Comparison of ENCODE assay signal across 28 mouse cellular contexts in the genomic region with DNA sequence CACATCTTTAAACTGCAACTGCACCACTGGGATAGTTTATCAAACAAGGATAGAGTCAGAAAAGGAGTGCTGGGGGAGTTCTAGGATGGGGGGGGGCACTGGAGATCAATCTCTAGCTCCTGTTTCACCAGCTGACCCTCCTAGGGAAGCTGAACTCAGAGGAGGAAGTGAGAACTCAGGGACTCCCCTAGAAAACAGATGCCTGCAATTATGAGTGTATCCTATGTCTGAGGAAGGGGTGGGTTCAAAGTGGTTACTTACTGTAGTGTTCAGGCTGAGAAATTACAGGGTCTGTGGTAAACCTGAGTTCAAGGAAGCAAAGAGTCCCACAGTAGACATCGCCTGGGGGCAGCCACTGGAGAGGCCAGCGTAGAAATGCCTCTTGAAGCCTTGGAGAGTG. TPM values are rescaled to one million over a fixed set of nuclear protein-coding genes. Genes with fewer than 3 reads are reported as not detected.
A peak's percentile ranks its signal among the peaks of the same experiment; 100 is the strongest.
DNase-seq lines count a peak whose midpoint lies in the region; ATAC-seq and TF ChIP-seq lines count a peak whose summit lies in the region.
"Had no signal": no experiment of that assay in that cellular context is flagged by ENCODE, and none has a peak within 500 bp of the region (broad histone marks: within the 10 kb centered on the region; RNA-seq: fewer than 3 reads in every experiment).

No protein-coding gene starts in this region.

- no peak overlapping the region for H3K4me2 ChIP-seq in hindbrain, embryonic 13.5 days
- no peak overlapping the region for H3K4me2 ChIP-seq in hindbrain, postnatal 0 days (ENCODE audit: low read depth, low read length)
- no peak overlapping the region for H3K4me2 ChIP-seq in kidney, embryonic 16.5 days (replicated peaks; ENCODE audit: low read depth, low read length)
- H3K4me2 ChIP-seq: forebrain, embryonic 13.5 days; heart, embryonic 13.5 days; hindbrain, embryonic 12.5 days had no signal

- H3K4me1 ChIP-seq in hindbrain, embryonic 13.5 days (replicated peaks) = peaks cover 33% of the 10 kb centered on the region
- no peaks in the 10 kb centered on the region for H3K4me1 ChIP-seq in hindbrain, postnatal 0 days (ENCODE audit: insufficient read depth, low read length)
- peaks cover 18% of the 10 kb centered on the region for H3K4me1 ChIP-seq in kidney, embryonic 16.5 days (ENCODE audit: insufficient read depth, low read length)
- H3K4me1 ChIP-seq: forebrain, embryonic 10.5 days; forebrain, embryonic 13.5 days; heart, embryonic 13.5 days had no signal

- H3K27ac ChIP-seq in hindbrain, embryonic 13.5 days = no peak overlapping the region
- no peak overlapping the region for H3K27ac ChIP-seq in hindbrain, postnatal 0 days
- no peak overlapping the region; the same call in 1 of the 2 replicates for H3K27ac ChIP-seq in kidney, embryonic 16.5 days (ENCODE audit: low read length)
- H3K27ac ChIP-seq: forebrain, embryonic 10.5 days; forebrain, embryonic 13.5 days; heart, embryonic 13.5 days had no signal

- H3K4me3 ChIP-seq in hindbrain, embryonic 13.5 days = no peak overlapping the region
- H3K4me3 ChIP-seq in hindbrain, postnatal 0 days (ENCODE audit: low read length) = no peak overlapping the region
- no peak overlapping the region for H3K4me3 ChIP-seq in kidney, embryonic 16.5 days (ENCODE audit: low read length)
- H3K4me3 ChIP-seq: forebrain, embryonic 10.5 days; forebrain, embryonic 13.5 days; heart, embryonic 13.5 days; hindbrain, embryonic 12.5 days had no signal

- H3K9me3 ChIP-seq in hindbrain, embryonic 13.5 days = no peaks in the 10 kb centered on the region
- H3K9me3 ChIP-seq in hindbrain, postnatal 0 days (ENCODE audit: low read length) = no peaks in the 10 kb centered on the region
- no peaks in the 10 kb centered on the region for H3K9me3 ChIP-seq in kidney, embryonic 16.5 days (ENCODE audit: low read length)
- H3K9me3 ChIP-seq: forebrain, embryonic 10.5 days; forebrain, embryonic 13.5 days; heart, embryonic 13.5 days; hindbrain, embryonic 12.5 days had no signal

- H3K27me3 ChIP-seq in hindbrain, embryonic 13.5 days = peaks cover 85% of the 10 kb centered on the region
- H3K27me3 ChIP-seq in hindbrain, postnatal 0 days (ENCODE audit: insufficient read depth, low read length) = peaks cover 64% of the 10 kb centered on the region
- no peaks in the 10 kb centered on the region for H3K27me3 ChIP-seq in kidney, embryonic 16.5 days (ENCODE audit: insufficient read depth, low read length)

- no peak for ATAC-seq in hindbrain, embryonic 13.5 days (ENCODE audit: low FRiP score)
- no peak for ATAC-seq in hindbrain, postnatal 0 days
- 0 out of 2 replicates have a peak, but pooled peaks have one; percentile 16 for ATAC-seq in kidney, embryonic 16.5 days (ENCODE audit: low FRiP score, low TSS enrichment)
- 0 out of 2 replicates have a peak, but pooled peaks have one; percentile 15 for ATAC-seq in common myeloid progenitor, adult 5-6 weeks (replicated peaks; ENCODE audit: low read depth, poor library complexity, severe bottlenecking)
- ATAC-seq: activated CD4-positive, CD25-positive, alpha-beta regulatory T cell, adult 4 months; CD4-positive, CD25-positive, alpha-beta regulatory T cell, adult 4 months; forebrain, embryonic 13.5 days; forebrain, embryonic 16.5 days; hindbrain, embryonic 16.5 days; inflammation-experienced regulatory T-cells, adult 6 months; intestine, embryonic 16.5 days had no signal

- no peaks in the 10 kb centered on the region for H3K36me3 ChIP-seq in hindbrain, embryonic 13.5 days
- no peaks in the 10 kb centered on the region for H3K36me3 ChIP-seq in hindbrain, postnatal 0 days (ENCODE audit: insufficient read depth, low read length)
- H3K36me3 ChIP-seq in kidney, embryonic 16.5 days (ENCODE audit: insufficient read depth, low read length) = no peaks in the 10 kb centered on the region
- H3K36me3 ChIP-seq: forebrain, embryonic 10.5 days; heart, embryonic 13.5 days; hindbrain, embryonic 12.5 days had no signal

- H3K9ac ChIP-seq in hindbrain, embryonic 13.5 days = 0 out of 2 replicates have a peak overlapping the region, but pooled peaks have one; percentile 21
- no peak overlapping the region for H3K9ac ChIP-seq in hindbrain, postnatal 0 days (replicated peaks; ENCODE audit: low read length)
- no peak overlapping the region for H3K9ac ChIP-seq in kidney, embryonic 16.5 days (replicated peaks; ENCODE audit: low read length)
- H3K9ac ChIP-seq: forebrain, embryonic 13.5 days; heart, embryonic 13.5 days; hindbrain, embryonic 12.5 days had no signal

- no peak for TF ChIP-seq CTCF in hindbrain, postnatal 0 days (IDR thresholded peaks at IDR 0.05; ENCODE audit: low read depth)

- no peak for DNase-seq in hindbrain, postnatal 0 days (ENCODE audit: low spot score)
- no peak for DNase-seq in kidney, adult 18-20 months
- DNase-seq in A20 (ENCODE audit: low read depth, low spot score) = peak; percentile 54
- DNase-seq in adrenal gland, postnatal 10 days = no peak
- no peak for DNase-seq in right cerebral cortex, postnatal 4 days
- DNase-seq: adrenal gland, adult 8-10 months; adrenal gland, postnatal 36 days; cerebellum, adult 18-20 months; cerebellum, adult 9-10 months; cerebellum, postnatal 14 days; gastrocnemius, postnatal 10 days; gastrocnemius, postnatal 36 days; heart, adult 18-20 months; heart, postnatal 14 days had no signal

- WGBS in hindbrain, embryonic 13.5 days = 78% methylated on average over 2 of the region's 2 CpGs
- whole genome bisulfite sequencing in hindbrain, postnatal 0 days = 78% methylated on average over 2 of the region's 2 CpGs
- WGBS in kidney, embryonic 16.5 days = 64% methylated on average over 2 of the region's 2 CpGs

RNA-seq across cellular contexts. Expression of a gene that starts 32.9 kb away (rescaled TPM):
- polyA plus RNA-seq in hindbrain, embryonic 13.5 days (2015; fragmentation: Nextera tagmentation; extraction: Ambion mirVana) = 76.2 and 86.9 TPM in 2 replicates
- total RNA-seq in hindbrain, postnatal 0 days (2014; rRNA removed) = 12.5 and 13.1 TPM in 2 replicates
- polyA plus RNA-seq in hindbrain, postnatal 0 days (2015; fragmentation: Nextera tagmentation; extraction: Ambion mirVana) = 33.0 and 35.4 TPM in 2 replicates
- polyA plus RNA-seq in kidney, embryonic 16.5 days (2015; fragmentation: Nextera tagmentation; extraction: Ambion mirVana) = 6.9 and 8.6 TPM in 2 replicates
- not detected in 2 replicates for total RNA-seq in common myeloid progenitor, adult 5-6 weeks (2017)
- 1 to 10 TPM; 6.1 to 9.2 TPM for total RNA-seq in adrenal gland, postnatal 10 days (2021)
- polyA plus RNA-seq: activated CD4-positive, CD25-positive, alpha-beta regulatory T cell, adult 4 months; CD4-positive, CD25-positive, alpha-beta regulatory T cell, adult 4 months; forebrain, embryonic 10.5 days; forebrain, embryonic 13.5 days; forebrain, embryonic 16.5 days; inflammation-experienced regulatory T-cells, adult 6 months had no signal

RNA-seq across cellular contexts. Expression of a gene that starts 53.6 kb away (rescaled TPM):
- polyA plus RNA-seq in hindbrain, embryonic 13.5 days (2015; fragmentation: Nextera tagmentation; extraction: Ambion mirVana) = 5.3 and 9.1 TPM in 2 replicates
- total RNA-seq in hindbrain, postnatal 0 days (2014; rRNA removed) = 0.43 and 1.4 TPM in 2 replicates
- polyA plus RNA-seq in hindbrain, postnatal 0 days (2015; fragmentation: Nextera tagmentation; extraction: Ambion mirVana) = 0.59 and 1.2 TPM in 2 replicates
- polyA plus RNA-seq in kidney, embryonic 16.5 days (2015; fragmentation: Nextera tagmentation; extraction: Ambion mirVana) = 7.6 and 11.0 TPM in 2 replicates
- total RNA-seq in common myeloid progenitor, adult 5-6 weeks (2017) = not detected in 2 replicates
- total RNA-seq in adrenal gland, postnatal 10 days (2021) = 10 to 100 TPM; 25.1 to 35.7 TPM
- total RNA-seq: heart, postnatal 14 days; hematopoietic stem cell, adult 5-6 weeks had no signal
- polyA plus RNA-seq: activated CD4-positive, CD25-positive, alpha-beta regulatory T cell, adult 4 months; CD4-positive, CD25-positive, alpha-beta regulatory T cell, adult 4 months; forebrain, embryonic 10.5 days; forebrain, embryonic 13.5 days; forebrain, embryonic 16.5 days; inflammation-experienced regulatory T-cells, adult 6 months had no signal

Comparison
In these comparisons a context has a peak if more than half of its experiments do, and no peak if none do; other contexts are left out.
1. ATAC-seq: peak in kidney, embryonic 16.5 days (single experiment) and common myeloid progenitor, adult 5-6 weeks (single experiment); none in hindbrain, embryonic 13.5 days (single experiment) and hindbrain, postnatal 0 days (single experiment).
2. RNA of a gene that starts 53.6 kb away (total RNA-seq): 25.1 to 35.7 TPM in adrenal gland, postnatal 10 days; 0.43 to 1.4 TPM in hindbrain, postnatal 0 days and not detected in common myeloid progenitor, adult 5-6 weeks; every median in the first group is over 10 times any median in the second.